21 mouse cellular contexts compared by ENCODE assay signal in genomic region chr4:40915947-40916346, GRCm38 (mm10). TPM values are rescaled to one million over a fixed set of nuclear protein-coding genes. Genes with fewer than 3 reads are reported as not detected.
DNase-seq lines count a peak whose midpoint lies in the region; ATAC-seq and TF ChIP-seq lines count a peak whose summit lies in the region.
"Had no signal": no experiment of that assay in that cellular context is flagged by ENCODE, and none has a peak within 500 bp of the region (broad histone marks: within the 10 kb centered on the region; RNA-seq: fewer than 3 reads in every experiment).

No protein-coding gene starts in this region.

- no peaks in the 10 kb centered on the region for H3K9me3 ChIP-seq in kidney, embryonic 14.5 days (ENCODE audit: control insufficient read depth, low read length)
- no peaks in the 10 kb centered on the region for H3K9me3 ChIP-seq in lung, embryonic 16.5 days (ENCODE audit: control insufficient read depth, low read length)
- H3K9me3 ChIP-seq: embryonic facial prominence, embryonic 13.5 days; forebrain, embryonic 12.5 days; heart, embryonic 15.5 days; hindbrain, embryonic 13.5 days had no signal

- no peak overlapping the region for H3K9ac ChIP-seq in kidney, embryonic 14.5 days (ENCODE audit: low read depth, low read length)
- peak overlapping the region; percentile 4; the same call in 1 of the 2 replicates for H3K9ac ChIP-seq in lung, embryonic 16.5 days (ENCODE audit: low read length)
- H3K9ac ChIP-seq: embryonic facial prominence, embryonic 13.5 days; forebrain, embryonic 12.5 days; heart, embryonic 15.5 days; hindbrain, embryonic 13.5 days had no signal

- CTCF ChIA-PET in Patski (lab: Charles Lee), result interaction anchor here (1.2 kb wide), 1 partner anchor 141 kb away, joined by 3 read pairs; no protein-coding TSS in a partner anchor

- no peaks in the 10 kb centered on the region for H3K4me1 ChIP-seq in kidney, embryonic 14.5 days (ENCODE audit: control insufficient read depth, insufficient read depth, low read length)
- H3K4me1 ChIP-seq in lung, embryonic 16.5 days (replicated peaks; ENCODE audit: control insufficient read depth, insufficient read depth, low read length), result peaks cover 4% of the 10 kb centered on the region
- H3K4me1 ChIP-seq: embryonic facial prominence, embryonic 13.5 days; forebrain, embryonic 12.5 days; hindbrain, embryonic 13.5 days had no signal

- H3K4me3 ChIP-seq in kidney, embryonic 14.5 days (ENCODE audit: low read length), result no peak overlapping the region
- no peak overlapping the region for H3K4me3 ChIP-seq in lung, embryonic 16.5 days (ENCODE audit: low read length)
- H3K4me3 ChIP-seq in myocyte, result no peak overlapping the region
- H3K4me3 ChIP-seq: embryonic facial prominence, embryonic 13.5 days; forebrain, embryonic 12.5 days; heart, adult 2 months; heart, embryonic 15.5 days; hindbrain, embryonic 13.5 days had no signal

- 41% methylated on average over 5 of the region's 5 CpGs for WGBS in kidney, embryonic 14.5 days
- WGBS in lung, embryonic 16.5 days, result 64% methylated on average over 5 of the region's 5 CpGs

- TF ChIP-seq POLR2A in myocyte (IDR thresholded peaks at IDR 0.05; ENCODE audit: insufficient read length, low read depth), result no peak

- H3K4me2 ChIP-seq in kidney, embryonic 14.5 days (replicated peaks; ENCODE audit: low read depth, low read length), result no peak overlapping the region
- H3K4me2 ChIP-seq in lung, embryonic 16.5 days (ENCODE audit: low read depth, low read length), result no peak overlapping the region
- H3K4me2 ChIP-seq in myocyte (ENCODE audit: low read depth), result peak overlapping the region; percentile 16
- H3K4me2 ChIP-seq: embryonic facial prominence, embryonic 13.5 days; forebrain, embryonic 12.5 days; heart, embryonic 11.5 days; heart, embryonic 15.5 days; hindbrain, embryonic 13.5 days had no signal

- H3ac ChIP-seq in myocyte (ENCODE audit: control insufficient read depth, insufficient read length), result no peak overlapping the region

- in situ Hi-C loops in Patski (cut with MboI; ENCODE audit: low pct_unique_long_range_greater_than_20kb), result no loop called here

- no peaks in the 10 kb centered on the region for H3K36me3 ChIP-seq in kidney, embryonic 14.5 days (ENCODE audit: control insufficient read depth, insufficient read depth, low read length)
- H3K36me3 ChIP-seq in lung, embryonic 16.5 days (ENCODE audit: control insufficient read depth, insufficient read depth, low read length), result no peaks in the 10 kb centered on the region
- H3K36me3 ChIP-seq in myocyte (ENCODE audit: control insufficient read depth, insufficient read depth), result no peaks in the 10 kb centered on the region
- H3K36me3 ChIP-seq: embryonic facial prominence, embryonic 13.5 days; forebrain, embryonic 12.5 days; heart, embryonic 15.5 days; hindbrain, embryonic 13.5 days had no signal

- ATAC-seq in kidney, embryonic 14.5 days (ENCODE audit: low FRiP score, low TSS enrichment), result 0 out of 2 replicates have a peak, but pooled peaks have one; percentile 46
- no peak for ATAC-seq in lung, embryonic 16.5 days (ENCODE audit: low read depth)
- ATAC-seq in Patski, result peak; percentile 92
- ATAC-seq: forebrain, embryonic 16.5 days had no signal

- no peak for TF ChIP-seq CTCF in Patski (IDR thresholded peaks at IDR 0.05)

- H3K27me3 ChIP-seq in kidney, embryonic 14.5 days (ENCODE audit: control insufficient read depth, insufficient read depth, low read length), result no peaks in the 10 kb centered on the region
- H3K27me3 ChIP-seq in lung, embryonic 16.5 days (ENCODE audit: control insufficient read depth, insufficient read depth, low read depth, low read length), result no peaks in the 10 kb centered on the region
- H3K27me3 ChIP-seq in Patski (no peaks in the 10 kb centered on the region), myocyte (ENCODE audit: control insufficient read depth, insufficient read depth, insufficient read length) (no peaks in the 10 kb centered on the region)
- H3K27me3 ChIP-seq: embryonic facial prominence, embryonic 13.5 days; forebrain, embryonic 12.5 days; heart, embryonic 15.5 days; hindbrain, embryonic 13.5 days had no signal

- DNase-seq in kidney, postnatal 4 days, result no peak
- DNase-seq in lung, postnatal 14 days, result no peak
- peak; percentile 78 for DNase-seq in Patski (ENCODE audit: low read depth, low spot score)
- DNase-seq in right cerebral cortex, postnatal 36 days (ENCODE audit: low spot score in 2 of 2), result no peak
- DNase-seq: adrenal gland, adult 8-10 months; adrenal gland, postnatal 36 days; cerebellum, adult 8-10 months; cerebellum, postnatal 25 days; gastrocnemius, postnatal 14 days; heart, adult 2 months; heart, postnatal 14 days had no signal

- H3K79me2 ChIP-seq in myocyte (ENCODE audit: control insufficient read depth, insufficient read depth), result no peaks in the 10 kb centered on the region

- no peak overlapping the region for H3K27ac ChIP-seq in kidney, embryonic 14.5 days (ENCODE audit: low read depth, low read length)
- no peak overlapping the region for H3K27ac ChIP-seq in lung, embryonic 16.5 days (ENCODE audit: low read length)
- H3K27ac ChIP-seq: embryonic facial prominence, embryonic 13.5 days; forebrain, embryonic 12.5 days; heart, adult 2 months; heart, embryonic 15.5 days; hindbrain, embryonic 13.5 days had no signal

- POLR2A ChIA-PET in Patski (lab: Charles Lee), result no interaction called here

TF ChIP-seq in myocyte, 11 proteins besides CTCF, POLR2A, EP300 and RAD21:
- TF ChIP-seq MYOD1 (IDR thresholded peaks at IDR 0.05; ENCODE audit: control insufficient read depth in 1 of 3, insufficient read length in 2 of 3, low read depth in 2 of 3) (peak in 1 of 3 experiments; percentile 8), TCF12 (IDR thresholded peaks at IDR 0.05; ENCODE audit: insufficient read depth, poor library complexity, severe bottlenecking) (no peak), REST (IDR thresholded peaks at IDR 0.05; ENCODE audit: insufficient read depth, insufficient read length) (no peak), CEBPB (IDR thresholded peaks at IDR 0.05; ENCODE audit: insufficient read depth, poor library complexity, severe bottlenecking) (no peak), TCF3 (IDR thresholded peaks at IDR 0.05; ENCODE audit: insufficient read length, low read depth) (no peak), MYOG (IDR thresholded peaks at IDR 0.05; ENCODE audit: control insufficient read depth in 1 of 3, insufficient read depth in 1 of 3, insufficient read length in 2 of 3, low read depth in 2 of 3) (peak in 1 of 3 experiments; percentile 26), MAX (IDR thresholded peaks at IDR 0.05; ENCODE audit: low read depth) (no peak), USF1 (IDR thresholded peaks at IDR 0.05; ENCODE audit: low read depth) (no peak), SRF (IDR thresholded peaks at IDR 0.05; ENCODE audit: control insufficient read depth, insufficient read length, low read depth) (no peak), E2F4 (IDR thresholded peaks at IDR 0.05; ENCODE audit: insufficient read depth) (no peak), POLR2AphosphoS2 (IDR thresholded peaks at IDR 0.05; ENCODE audit: insufficient read length, low read depth) (no peak)
TF ChIP-seq in myocyte: peak in this region for 2.

RNA-seq across cellular contexts. Expression of gene Spink4, which starts 3.9 kb away (rescaled TPM):
- not detected in 2 replicates for polyA plus RNA-seq in kidney, embryonic 14.5 days (2014; fragmentation: Nextera tagmentation; extraction: Ambion mirVana)
- polyA plus RNA-seq in lung, embryonic 16.5 days (2015; fragmentation: Nextera tagmentation; extraction: Ambion mirVana), result 0.77 and 0.87 TPM in 2 replicates
- not detected for polyA plus RNA-seq in Patski (2021)
- polyA plus RNA-seq in myocyte (2012; fragmentation: generic; extraction: Trizol), result 12.5 TPM
- polyA plus RNA-seq: embryonic facial prominence, embryonic 13.5 days; forebrain, embryonic 12.5 days; forebrain, embryonic 16.5 days; frontal cortex, adult 2 months; hindbrain, embryonic 13.5 days had no signal

RNA-seq across cellular contexts. Expression of gene Bag1, which starts 32.1 kb away (rescaled TPM):
- polyA plus RNA-seq in kidney, embryonic 14.5 days (2014; fragmentation: Nextera tagmentation; extraction: Ambion mirVana), result 235 and 248 TPM in 2 replicates
- 186 and 187 TPM in 2 replicates for polyA plus RNA-seq in lung, embryonic 16.5 days (2015; fragmentation: Nextera tagmentation; extraction: Ambion mirVana)
- polyA plus RNA-seq in Patski (2021), result 140 TPM
- 330 TPM for polyA plus RNA-seq in myocyte (2012; fragmentation: generic; extraction: Trizol)

RNA-seq across cellular contexts. Expression of gene Chmp5, which starts 32.3 kb away (rescaled TPM):
- polyA plus RNA-seq in kidney, embryonic 14.5 days (2014; fragmentation: Nextera tagmentation; extraction: Ambion mirVana), result 113 and 137 TPM in 2 replicates
- 129 and 130 TPM in 2 replicates for polyA plus RNA-seq in lung, embryonic 16.5 days (2015; fragmentation: Nextera tagmentation; extraction: Ambion mirVana)
- polyA plus RNA-seq in Patski (2021), result 110 TPM
- polyA plus RNA-seq in myocyte (2012; fragmentation: generic; extraction: Trizol), result 62.2 TPM

RNA-seq across cellular contexts. Expression of gene Nfx1, which starts 54.8 kb away (rescaled TPM):
- polyA plus RNA-seq in kidney, embryonic 14.5 days (2014; fragmentation: Nextera tagmentation; extraction: Ambion mirVana), result 58.6 and 103 TPM in 2 replicates
- polyA plus RNA-seq in lung, embryonic 16.5 days (2015; fragmentation: Nextera tagmentation; extraction: Ambion mirVana), result 86.8 and 91.7 TPM in 2 replicates
- polyA plus RNA-seq in Patski (2021), result 45.7 TPM
- polyA plus RNA-seq in myocyte (2012; fragmentation: generic; extraction: Trizol), result 27.0 TPM
